Mouse (Mus musculus): Measurements from ENCODE around the gene Emp1. TPM values are rescaled to one million over a fixed set of nuclear protein-coding genes. Genes with fewer than 3 reads are reported as not detected.

Gene Emp1
- polyA plus RNA-seq, 1 experiment from 2014 or later: 136 TPM

DNA sequence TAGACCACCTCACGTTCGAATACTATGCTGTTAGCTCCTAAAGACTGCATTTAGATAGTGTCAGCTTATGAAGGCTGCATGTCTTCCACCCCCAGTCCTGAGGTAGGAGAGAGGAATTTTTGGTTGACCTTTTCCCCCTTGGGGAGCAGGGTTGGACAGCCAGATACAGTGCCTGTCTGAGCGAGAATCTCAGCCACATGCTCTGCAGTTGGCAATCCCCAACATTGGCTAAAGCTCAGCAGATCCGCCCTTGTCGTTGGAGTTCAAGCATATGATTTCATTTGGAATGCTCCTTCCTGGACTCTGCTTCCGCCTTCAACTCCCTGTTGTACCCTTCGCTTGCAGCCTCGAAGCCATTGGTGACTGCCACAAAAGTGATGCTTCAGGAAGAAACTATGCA lies 26.0 kb upstream of the Emp1 start:
- H3K9ac ChIP-seq (replicated peaks; ENCODE audit: low read depth): no peak overlapping the region
- TF ChIP-seq EP300 (IDR thresholded peaks at IDR 0.05) (no peak), CTCF (IDR thresholded peaks at IDR 0.05) (no peak)
- no peak overlapping the region for H3K4me2 ChIP-seq (replicated peaks; ENCODE audit: low read depth, low read length)
- no peak for DNase-seq (ENCODE audit: low spot score)
- no peak for ATAC-seq
- no peaks in the 10 kb centered on the region for H3K9me3 ChIP-seq (ENCODE audit: low read length)
- H3K27ac ChIP-seq (ENCODE audit: low read length): no peak overlapping the region
- no peak overlapping the region for H3K4me3 ChIP-seq (ENCODE audit: low read depth, low read length)
- no peaks in the 10 kb centered on the region; the same call in 1 of the 2 replicates for H3K4me1 ChIP-seq (ENCODE audit: insufficient read depth, low read depth, low read length)
- 84% methylated on average over 8 of the region's 8 CpGs for WGBS
- no peaks in the 10 kb centered on the region for H3K27me3 ChIP-seq (replicated peaks; ENCODE audit: insufficient read depth, low read length)
- no peaks in the 10 kb centered on the region for H3K36me3 ChIP-seq (ENCODE audit: insufficient read depth, low read length)

- TF ChIP-seq EP300 (IDR thresholded peaks at IDR 0.05): no peak
- TF ChIP-seq CTCF (IDR thresholded peaks at IDR 0.05): no peak
- Histone ChIP-seq H3K9ac (replicated peaks; ENCODE audit: low read depth) (no peak overlapping the region), H3K27me3 (replicated peaks; ENCODE audit: insufficient read depth, low read length) (no peaks in the 10 kb centered on the region), H3K36me3 (ENCODE audit: insufficient read depth, low read length) (no peaks in the 10 kb centered on the region), H3K9me3 (ENCODE audit: low read length) (no peaks in the 10 kb centered on the region), H3K27ac (ENCODE audit: low read length) (no peak overlapping the region), H3K4me2 (replicated peaks; ENCODE audit: low read depth, low read length) (no peak overlapping the region), H3K4me1 (ENCODE audit: insufficient read depth, low read depth, low read length) (no peaks in the 10 kb centered on the region; the same call in 1 of the 2 replicates), H3K4me3 (ENCODE audit: low read depth, low read length) (no peak overlapping the region)
- 48% methylated on average over 9 of the region's 9 CpGs for WGBS
- ATAC-seq (peak; percentile 47), DNase-seq (ENCODE audit: low spot score) (no peak)
These were observed 21.8 kb upstream of the Emp1 start for GRCm38 (mm10) chr6:135340355-135341075.

GRCm38 (mm10) chr6:135341076-135341378 lies 21.3 kb upstream of the Emp1 start:
- H3K27me3 ChIP-seq (replicated peaks; ENCODE audit: insufficient read depth, low read length): no peaks in the 10 kb centered on the region
- WGBS: 16% methylated on average over 4 of the region's 4 CpGs
- H3K36me3 ChIP-seq (ENCODE audit: insufficient read depth, low read length): no peaks in the 10 kb centered on the region
- no peak overlapping the region for H3K4me2 ChIP-seq (replicated peaks; ENCODE audit: low read depth, low read length)
- H3K9ac ChIP-seq (replicated peaks; ENCODE audit: low read depth): no peak overlapping the region
- no peak overlapping the region for H3K4me3 ChIP-seq (ENCODE audit: low read depth, low read length)
- H3K27ac ChIP-seq (ENCODE audit: low read length): no peak overlapping the region
- H3K4me1 ChIP-seq (ENCODE audit: insufficient read depth, low read depth, low read length): no peaks in the 10 kb centered on the region; the same call in 1 of the 2 replicates
- peak; percentile 82 for ATAC-seq
- TF ChIP-seq EP300 (IDR thresholded peaks at IDR 0.05) (peak; percentile 57; the same call in 1 of the 2 replicates), CTCF (IDR thresholded peaks at IDR 0.05) (no peak)
- H3K9me3 ChIP-seq (ENCODE audit: low read length): no peaks in the 10 kb centered on the region
- DNase-seq (ENCODE audit: low spot score): peak; percentile 67

DNA sequence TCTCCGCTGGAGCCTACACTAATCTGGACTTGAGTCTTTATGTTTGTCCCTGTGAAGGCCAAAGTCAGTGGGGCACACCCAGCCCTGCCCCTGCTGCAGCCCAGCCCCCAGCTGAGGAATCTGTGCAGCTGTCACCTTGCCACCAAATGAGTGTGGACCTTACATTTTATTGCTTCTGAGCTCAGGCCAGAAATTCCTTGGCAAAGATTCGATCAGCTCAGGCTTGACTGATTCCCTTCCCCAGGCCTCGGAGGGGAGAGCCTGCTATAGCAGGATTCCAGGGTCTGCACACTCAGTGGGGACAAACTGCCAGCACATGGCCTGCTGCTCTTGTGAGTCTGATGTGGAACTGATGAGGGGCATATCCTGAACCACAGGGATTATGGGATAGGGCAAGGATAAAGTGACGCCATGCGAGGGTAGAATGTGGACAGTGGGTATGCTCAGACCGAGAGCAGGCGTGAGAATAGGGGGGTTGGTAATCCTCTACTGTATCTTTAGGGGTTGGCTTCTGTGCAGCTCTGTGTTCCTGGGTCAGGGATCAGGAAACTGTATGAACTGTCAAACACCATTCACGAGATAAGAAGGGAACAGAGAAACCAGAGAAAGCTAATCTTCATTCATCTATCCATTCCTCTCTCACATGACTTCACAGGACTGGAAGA lies 10.6 kb upstream of the Emp1 start:
- no peak overlapping the region for H3K4me3 ChIP-seq (ENCODE audit: low read depth, low read length)
- H3K36me3 ChIP-seq (ENCODE audit: insufficient read depth, low read length): no peaks in the 10 kb centered on the region
- H3K4me1 ChIP-seq (ENCODE audit: insufficient read depth, low read depth, low read length): peaks cover 8% of the 10 kb centered on the region
- DNase-seq (ENCODE audit: low spot score): no peak
- peak; percentile 28; the same call in 1 of the 2 replicates for ATAC-seq
- no peak overlapping the region for H3K27ac ChIP-seq (ENCODE audit: low read length)
- no peaks in the 10 kb centered on the region for H3K9me3 ChIP-seq (ENCODE audit: low read length)
- 43% methylated on average over 8 of the region's 8 CpGs for WGBS
- TF ChIP-seq CTCF (IDR thresholded peaks at IDR 0.05) (no peak), EP300 (IDR thresholded peaks at IDR 0.05) (no peak)
- no peak overlapping the region for H3K4me2 ChIP-seq (replicated peaks; ENCODE audit: low read depth, low read length)
- H3K27me3 ChIP-seq (replicated peaks; ENCODE audit: insufficient read depth, low read length): no peaks in the 10 kb centered on the region
- H3K9ac ChIP-seq (replicated peaks; ENCODE audit: low read depth): no peak overlapping the region

- DNase-seq (ENCODE audit: low spot score) (no peak), ATAC-seq (no peak)
- no peak overlapping the region for H3K27ac ChIP-seq (ENCODE audit: low read length)
- no peak overlapping the region for H3K4me3 ChIP-seq (ENCODE audit: low read depth, low read length)
- no peaks in the 10 kb centered on the region for H3K27me3 ChIP-seq (replicated peaks; ENCODE audit: insufficient read depth, low read length)
- H3K4me2 ChIP-seq (replicated peaks; ENCODE audit: low read depth, low read length): no peak overlapping the region
- TF ChIP-seq CTCF (IDR thresholded peaks at IDR 0.05) (no peak), EP300 (IDR thresholded peaks at IDR 0.05) (no peak)
- 49% methylated on average over 4 of the region's 4 CpGs for WGBS
- no peak overlapping the region for H3K9ac ChIP-seq (replicated peaks; ENCODE audit: low read depth)
- H3K9me3 ChIP-seq (ENCODE audit: low read length): no peaks in the 10 kb centered on the region
- no peaks in the 10 kb centered on the region for H3K36me3 ChIP-seq (ENCODE audit: insufficient read depth, low read length)
- H3K4me1 ChIP-seq (ENCODE audit: insufficient read depth, low read depth, low read length): peaks cover 8% of the 10 kb centered on the region
These were observed 9.8 kb upstream of the Emp1 start for GRCm38 (mm10) chr6:135352537-135352936.

DNA sequence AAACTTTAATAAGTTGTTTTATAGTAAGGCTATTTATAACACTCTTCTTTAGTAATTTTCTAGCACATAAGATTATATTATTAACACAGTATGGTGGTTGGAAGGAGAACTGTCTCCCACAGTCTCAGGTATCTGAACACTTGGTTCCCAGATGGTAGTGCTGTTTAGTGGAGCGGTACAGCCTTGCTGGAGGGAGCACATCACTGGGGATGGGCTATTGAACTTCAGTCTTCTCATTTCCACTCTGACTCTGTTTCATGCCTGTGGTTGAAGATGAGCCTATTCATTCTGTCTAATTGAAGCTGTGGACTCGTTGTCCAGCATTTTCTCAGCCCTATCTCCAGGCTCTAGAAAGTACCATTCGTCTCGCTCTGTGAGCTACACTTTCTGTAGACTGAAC lies 7.4 kb upstream of the Emp1 start:
- Histone ChIP-seq H3K4me3 (ENCODE audit: low read depth, low read length) (no peak overlapping the region), H3K27me3 (replicated peaks; ENCODE audit: insufficient read depth, low read length) (no peaks in the 10 kb centered on the region), H3K9me3 (ENCODE audit: low read length) (no peaks in the 10 kb centered on the region), H3K4me2 (replicated peaks; ENCODE audit: low read depth, low read length) (no peak overlapping the region), H3K9ac (replicated peaks; ENCODE audit: low read depth) (no peak overlapping the region), H3K27ac (ENCODE audit: low read length) (no peak overlapping the region), H3K36me3 (ENCODE audit: insufficient read depth, low read length) (no peaks in the 10 kb centered on the region), H3K4me1 (ENCODE audit: insufficient read depth, low read depth, low read length) (peaks cover 6% of the 10 kb centered on the region)
- DNase-seq (ENCODE audit: low spot score): no peak
- WGBS: 90% methylated on average over 4 of the region's 4 CpGs
- ATAC-seq: no peak
- TF ChIP-seq EP300 (IDR thresholded peaks at IDR 0.05) (no peak), CTCF (IDR thresholded peaks at IDR 0.05) (no peak)
